Mouse (Mus musculus) hindbrain, embryonic 10.5 days (tissue): ENCODE measurements at regions not wholly inside any gene's neighbourhood (a gene's known extent, or its start where the extent isn't known, plus 50 kb on each side); places are given as distances from the start of the nearest gene placed in this dataset.

Experiments
- DNase-seq: peaks from one replicate; pipeline ENCODE4 v3.0.0-alpha.2; 2017; ENCODE audit warnings: low spot score
- H3K27ac ChIP-seq: fragments of 300-500 bp; sonication (generic); 2 replicates; pipeline ENCODE4 v1.5.1; 2016; ENCODE audit warnings: mild to moderate bottlenecking, moderate library complexity
- H3K27me3 ChIP-seq: fragments of 300-500 bp; sonication (generic); 2 replicates; pipeline ENCODE4 v1.6.1; 2016; ENCODE audit warnings: mild to moderate bottlenecking; ENCODE audit not compliant: poor library complexity, insufficient read depth, severe bottlenecking
- H3K36me3 ChIP-seq: fragments of 300-500 bp; sonication (generic); 2 replicates; pipeline ENCODE4 v1.6.1; 2016; ENCODE audit warnings: mild to moderate bottlenecking, moderate library complexity
- H3K4me1 ChIP-seq: fragments of 300-500 bp; sonication (generic); replicated peaks from 2 replicates; pipeline ENCODE4 v1.6.1; 2016; ENCODE audit warnings: mild to moderate bottlenecking
- H3K4me3 ChIP-seq: fragments of 300-500 bp; sonication (generic); 2 replicates; pipeline ENCODE4 v1.5.1; 2016; ENCODE audit warnings: mild to moderate bottlenecking, moderate library complexity
- H3K9me3 ChIP-seq: fragments of 300-500 bp; sonication (generic); 2 replicates; pipeline ENCODE4 v1.6.1; 2016; ENCODE audit warnings: mild to moderate bottlenecking, moderate library complexity
- WGBS: fragments of 180-500 bp; shearing (Covaris S2); methylation state at CpG from one replicate; pipeline ENCODE4 v1.1.7; 2016; 5-methylcytosine and 5-hydroxymethylcytosine counted together

- Histone ChIP-seq H3K27ac (no peak overlapping the region), H3K9me3 (no peaks in the 10 kb centered on the region), H3K27me3 (no peaks in the 10 kb centered on the region), H3K4me3 (no peak overlapping the region), H3K36me3 (no peaks in the 10 kb centered on the region), H3K4me1 (no peaks in the 10 kb centered on the region)
- 81% methylated on average over 5 of the region's 5 CpGs for WGBS
- DNase-seq: no peak
These were observed 316.0 kb downstream of the Ipmk start for GRCm38 (mm10) chr10:71663545-71663944.

- no peak for DNase-seq
These were observed 319.6 kb downstream of the Ipmk start for GRCm38 (mm10) chr10:71667160-71667571.

GRCm38 (mm10) chr10:71679240-71679639 is 331.7 kb downstream of the Ipmk start:
- WGBS: 77% methylated on average over 5 of the region's 5 CpGs
- no peak for DNase-seq
- H3K4me1 ChIP-seq: no peaks in the 10 kb centered on the region
- no peak overlapping the region for H3K4me3 ChIP-seq
- no peaks in the 10 kb centered on the region for H3K9me3 ChIP-seq
- H3K36me3 ChIP-seq: no peaks in the 10 kb centered on the region
- no peak overlapping the region for H3K27ac ChIP-seq
- H3K27me3 ChIP-seq: no peaks in the 10 kb centered on the region

More at GRCm38 (mm10) chr10:71667160-71667571, 319.6 kb downstream of the Ipmk start:
- Histone ChIP-seq H3K27ac (no peak overlapping the region), H3K4me3 (no peak overlapping the region), H3K4me1 (no peaks in the 10 kb centered on the region), H3K36me3 (no peaks in the 10 kb centered on the region), H3K27me3 (no peaks in the 10 kb centered on the region), H3K9me3 (no peaks in the 10 kb centered on the region)
- WGBS: 77% methylated on average over 7 of the region's 7 CpGs

- H3K27me3 ChIP-seq: no peaks in the 10 kb centered on the region
- H3K4me1 ChIP-seq: no peaks in the 10 kb centered on the region
- DNase-seq: no peak
- no peaks in the 10 kb centered on the region for H3K36me3 ChIP-seq
- 87% methylated on average over 2 of the region's 2 CpGs for WGBS
- no peak overlapping the region for H3K4me3 ChIP-seq
- H3K27ac ChIP-seq: no peak overlapping the region
- no peaks in the 10 kb centered on the region for H3K9me3 ChIP-seq
These were observed 365.9 kb downstream of the Ipmk start for GRCm38 (mm10) chr10:71713456-71713855.

GRCm38 (mm10) chr10:71727746-71728145 is 380.2 kb downstream of the Ipmk start:
- H3K4me3 ChIP-seq: no peak overlapping the region
- 76% methylated on average over 4 of the region's 4 CpGs for WGBS
- no peak overlapping the region for H3K27ac ChIP-seq
- H3K36me3 ChIP-seq: no peaks in the 10 kb centered on the region
- DNase-seq: no peak
- no peaks in the 10 kb centered on the region for H3K9me3 ChIP-seq
- H3K27me3 ChIP-seq: no peaks in the 10 kb centered on the region
- H3K4me1 ChIP-seq: no peaks in the 10 kb centered on the region

GRCm38 (mm10) chr10:71733821-71734220 is 386.3 kb downstream of the Ipmk start:
- H3K27ac ChIP-seq: no peak overlapping the region
- no peak for DNase-seq
- no peaks in the 10 kb centered on the region for H3K36me3 ChIP-seq
- H3K9me3 ChIP-seq: no peaks in the 10 kb centered on the region
- 71% methylated on average over 3 of the region's 3 CpGs for WGBS
- H3K4me3 ChIP-seq: no peak overlapping the region
- H3K27me3 ChIP-seq: peaks cover 11% of the 10 kb centered on the region
- H3K4me1 ChIP-seq: peaks cover 10% of the 10 kb centered on the region

- peaks cover 14% of the 10 kb centered on the region for H3K4me1 ChIP-seq
- no peak for DNase-seq
- H3K27me3 ChIP-seq: peaks cover 11% of the 10 kb centered on the region
- H3K9me3 ChIP-seq: no peaks in the 10 kb centered on the region
- no peak overlapping the region for H3K4me3 ChIP-seq
- no peak overlapping the region for H3K27ac ChIP-seq
- H3K36me3 ChIP-seq: no peaks in the 10 kb centered on the region
- WGBS: 78% methylated on average over 2 of the region's 2 CpGs
These were observed 386.9 kb downstream of the Ipmk start for GRCm38 (mm10) chr10:71734481-71734880.

- WGBS: 8% methylated on average over 4 of the region's 4 CpGs
- H3K9me3 ChIP-seq: 0 out of 2 replicates have a peak, but pooled peaks cover 2% of the 10 kb centered on the region
- H3K4me3 ChIP-seq: no peak overlapping the region
- peak; percentile 21 for DNase-seq
- H3K27ac ChIP-seq: no peak overlapping the region
- H3K36me3 ChIP-seq: no peaks in the 10 kb centered on the region
- H3K27me3 ChIP-seq: peaks cover 16% of the 10 kb centered on the region
- H3K4me1 ChIP-seq: peaks cover 14% of the 10 kb centered on the region
These were observed 390.7 kb downstream of the Ipmk start for GRCm38 (mm10) chr10:71738280-71738679.

- Histone ChIP-seq H3K36me3 (no peaks in the 10 kb centered on the region), H3K4me3 (no peak overlapping the region), H3K27me3 (no peaks in the 10 kb centered on the region), H3K27ac (no peak overlapping the region), H3K4me1 (0 out of 2 replicates have a peak, but pooled peaks cover 3% of the 10 kb centered on the region), H3K9me3 (no peaks in the 10 kb centered on the region)
- 79% methylated on average over 8 of the region's 8 CpGs for WGBS
- DNase-seq: no peak
These were observed 401.3 kb downstream of the Ipmk start for GRCm38 (mm10) chr10:71748557-71749493.

GRCm38 (mm10) chr10:71753255-71753654 is 405.7 kb downstream of the Ipmk start:
- no peak overlapping the region for H3K27ac ChIP-seq
- H3K4me3 ChIP-seq: no peak overlapping the region
- WGBS: 81% methylated on average over 2 of the region's 2 CpGs
- no peaks in the 10 kb centered on the region for H3K27me3 ChIP-seq
- no peaks in the 10 kb centered on the region for H3K36me3 ChIP-seq
- 0 out of 2 replicates have a peak, but pooled peaks cover 3% of the 10 kb centered on the region for H3K4me1 ChIP-seq
- no peaks in the 10 kb centered on the region for H3K9me3 ChIP-seq
- no peak for DNase-seq

- 82% methylated on average over 3 of the region's 3 CpGs for WGBS
- DNase-seq: no peak
- no peak overlapping the region for H3K27ac ChIP-seq
These were observed 407.2 kb downstream of the Ipmk start for GRCm38 (mm10) chr10:71754799-71755198.

GRCm38 (mm10) chr10:71778903-71779302 is 431.3 kb downstream of the Ipmk start:
- H3K4me1 ChIP-seq: no peaks in the 10 kb centered on the region
- DNase-seq: no peak
- no peak overlapping the region for H3K27ac ChIP-seq
- H3K9me3 ChIP-seq: no peaks in the 10 kb centered on the region
- H3K27me3 ChIP-seq: no peaks in the 10 kb centered on the region
- 92% methylated on average over 7 of the region's 7 CpGs for WGBS
- no peak overlapping the region for H3K4me3 ChIP-seq
- no peaks in the 10 kb centered on the region for H3K36me3 ChIP-seq

More at GRCm38 (mm10) chr10:71754799-71755198, 407.2 kb downstream of the Ipmk start:
- Histone ChIP-seq H3K4me1 (no peaks in the 10 kb centered on the region), H3K9me3 (no peaks in the 10 kb centered on the region), H3K27me3 (no peaks in the 10 kb centered on the region), H3K36me3 (no peaks in the 10 kb centered on the region), H3K4me3 (no peak overlapping the region)

- 68% methylated on average over 1 of the region's 1 CpGs for WGBS
- no peak overlapping the region for H3K4me3 ChIP-seq
- DNase-seq: no peak
- no peaks in the 10 kb centered on the region for H3K36me3 ChIP-seq
- no peaks in the 10 kb centered on the region for H3K4me1 ChIP-seq
- no peak overlapping the region for H3K27ac ChIP-seq
- no peaks in the 10 kb centered on the region for H3K27me3 ChIP-seq
- no peaks in the 10 kb centered on the region for H3K9me3 ChIP-seq
These were observed 441.7 kb downstream of the Ipmk start for GRCm38 (mm10) chr10:71789241-71789640.
